Mouse (Mus musculus): ENCODE data around the gene Mindy4. TPM values are rescaled to one million over a fixed set of nuclear protein-coding genes. Genes with fewer than 3 reads are reported as not detected.

Gene Mindy4
- total and polyA plus RNA-seq, 3 experiments: not detected

- TF ChIP-seq MAFK (IDR thresholded peaks at IDR 0.05; ENCODE audit: insufficient replicate concordance, low read length) (0 out of 2 replicates have a peak, but pooled peaks have one; percentile 19), USF2 (conservative IDR thresholded peaks at IDR 0.05; ENCODE audit: low read depth, low read length) (no peak)
- dilution Hi-C loops (cut with MboI; ENCODE audit: extremely low pct_ligation_motif_present, extremely low pct_unique_long_range_greater_than_20kb, low sequenced_read_pairs): no loop called here
- Histone ChIP-seq H3K36me3 (replicated peaks in 1 of 2; ENCODE audit: control insufficient read depth in 1 of 2, insufficient read depth in 1 of 2, low read length in 1 of 2) (no peaks in the 10 kb centered on the region), H3K27ac (ENCODE audit: insufficient read depth, low read depth) (no peak overlapping the region), H3K9me3 (replicated peaks; ENCODE audit: low read length) (no peaks in the 10 kb centered on the region), H3K79me2 (replicated peaks; ENCODE audit: control insufficient read depth, extremely low read depth, insufficient read depth, poor library complexity, severe bottlenecking) (no peaks in the 10 kb centered on the region), H3K4me3 (replicated peaks in 1 of 3; ENCODE audit: low read depth in 2 of 3, low read length in 2 of 3, poor library complexity in 1 of 3) (no peak overlapping the region), H3K9ac (ENCODE audit: insufficient read depth, low read depth) (no peak overlapping the region), H3K27me3 (replicated peaks) (peaks cover 43% of the 10 kb centered on the region), H3K4me1 (ENCODE audit: control insufficient read depth in 1 of 2, insufficient read depth in 2 of 2) (peaks cover 0 to 10% of the 10 kb centered on the region in 2 experiments; a peak in 2 of 4 replicates), H3K4me2 (ENCODE audit: insufficient read depth, low read depth, poor library complexity, severe bottlenecking) (no peak overlapping the region)
- in situ Hi-C loops (cut with MboI; ENCODE audit: low pct_ligation_motif_present, low pct_unique_long_range_greater_than_20kb, low sequenced_read_pairs): no loop called here
- no peak for DNase-seq (ENCODE audit: extremely low read depth)
Observed at GRCm38 (mm10) chr6:55276692-55277282, 73.6 kb downstream of the Mindy4 start.

GRCm38 (mm10) chr6:55278086-55278485 is 74.9 kb downstream of the Mindy4 start:
- Histone ChIP-seq H3K4me1 (ENCODE audit: control insufficient read depth in 1 of 2, insufficient read depth in 2 of 2) (peaks cover 0 to 21% of the 10 kb centered on the region in 2 experiments; a peak in 2 of 4 replicates), H3K79me2 (replicated peaks; ENCODE audit: control insufficient read depth, extremely low read depth, insufficient read depth, poor library complexity, severe bottlenecking) (no peaks in the 10 kb centered on the region), H3K9me3 (replicated peaks; ENCODE audit: low read length) (no peaks in the 10 kb centered on the region), H3K27ac (ENCODE audit: insufficient read depth, low read depth) (no peak overlapping the region), H3K9ac (ENCODE audit: insufficient read depth, low read depth) (no peak overlapping the region), H3K36me3 (replicated peaks in 1 of 2; ENCODE audit: control insufficient read depth in 1 of 2, insufficient read depth in 1 of 2, low read length in 1 of 2) (no peaks in the 10 kb centered on the region), H3K4me2 (ENCODE audit: insufficient read depth, low read depth, poor library complexity, severe bottlenecking) (no peak overlapping the region), H3K4me3 (replicated peaks in 1 of 3; ENCODE audit: low read depth in 2 of 3, low read length in 2 of 3, poor library complexity in 1 of 3) (no peak overlapping the region), H3K27me3 (replicated peaks) (peaks cover 38% of the 10 kb centered on the region)
- dilution Hi-C loops (cut with MboI; ENCODE audit: extremely low pct_ligation_motif_present, extremely low pct_unique_long_range_greater_than_20kb, low sequenced_read_pairs) (no loop called here), in situ Hi-C loops (cut with MboI; ENCODE audit: low pct_ligation_motif_present, low pct_unique_long_range_greater_than_20kb, low sequenced_read_pairs) (no loop called here)
- no peak for DNase-seq (ENCODE audit: extremely low read depth)
- TF ChIP-seq SIN3A (IDR thresholded peaks at IDR 0.05; ENCODE audit: low read length): no peak
- TF ChIP-seq ZKSCAN1 (IDR thresholded peaks at IDR 0.05; ENCODE audit: borderline replicate concordance, low read depth, low read length): no peak
- TF ChIP-seq ELF1 (IDR thresholded peaks at IDR 0.05; ENCODE audit: low read depth, low read length): no peak
- TF ChIP-seq ETS1 (conservative IDR thresholded peaks at IDR 0.05; ENCODE audit: low read depth, low read length): no peak
- no peak for TF ChIP-seq JUN (IDR thresholded peaks at IDR 0.05; ENCODE audit: insufficient read depth, low read depth, low read length)
- TF ChIP-seq ZC3H11A (IDR thresholded peaks at IDR 0.05; ENCODE audit: low read depth, low read length): no peak
- TF ChIP-seq CHD1 (IDR thresholded peaks at IDR 0.05; ENCODE audit: low read depth, low read length): no peak
- no peak for TF ChIP-seq CHD2 (IDR thresholded peaks at IDR 0.05; ENCODE audit: low read length)
- TF ChIP-seq E2F4 (IDR thresholded peaks at IDR 0.05; ENCODE audit: insufficient replicate concordance, low read depth, low read length): no peak
- TF ChIP-seq KAT2A (IDR thresholded peaks at IDR 0.05; ENCODE audit: insufficient replicate concordance, low read length): no peak
- TF ChIP-seq USF2 (conservative IDR thresholded peaks at IDR 0.05; ENCODE audit: low read depth, low read length): no peak
- no peak for TF ChIP-seq MAFK (IDR thresholded peaks at IDR 0.05; ENCODE audit: insufficient replicate concordance, low read length)
- no peak for TF ChIP-seq MAX (IDR thresholded peaks at IDR 0.05; ENCODE audit: low read length)
- no peak for TF ChIP-seq MAZ (IDR thresholded peaks at IDR 0.05; ENCODE audit: low read depth, low read length)
- TF ChIP-seq IRF4 (IDR thresholded peaks at IDR 0.05; ENCODE audit: low read depth, low read length): no peak
- TF ChIP-seq PAX5 (IDR thresholded peaks at IDR 0.05; ENCODE audit: low read length): no peak
- no peak for TF ChIP-seq RAD21 (IDR thresholded peaks at IDR 0.05; ENCODE audit: low read depth, low read length)
